Mouse (Mus musculus): Measurements from ENCODE around the gene Olfr452.

Olfr452 gene

DNA sequence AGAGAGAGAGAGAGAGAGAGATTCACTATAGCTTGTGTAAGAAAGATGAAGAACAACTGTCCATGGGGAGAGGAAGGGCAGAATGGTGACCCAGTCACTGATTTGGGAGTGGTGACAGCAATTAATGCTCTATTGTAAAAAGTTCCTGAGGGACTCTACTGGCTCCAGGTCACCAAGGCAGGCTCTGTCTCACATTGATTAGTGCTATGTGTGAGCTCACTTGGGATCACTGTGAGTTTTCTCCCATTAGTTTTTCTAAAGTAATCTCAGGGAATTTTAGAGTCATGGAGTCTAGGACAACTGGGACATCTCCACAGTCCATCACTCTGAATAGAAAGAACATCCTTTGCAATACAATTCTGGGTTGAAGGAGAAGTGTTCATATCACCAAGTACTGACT, at the start of gene Olfr452:
TSS of gene Olfr452 (plus strand) at position 301 of the 400 bp plus-strand sequence.
- DNase-seq, result no peak

DNA sequence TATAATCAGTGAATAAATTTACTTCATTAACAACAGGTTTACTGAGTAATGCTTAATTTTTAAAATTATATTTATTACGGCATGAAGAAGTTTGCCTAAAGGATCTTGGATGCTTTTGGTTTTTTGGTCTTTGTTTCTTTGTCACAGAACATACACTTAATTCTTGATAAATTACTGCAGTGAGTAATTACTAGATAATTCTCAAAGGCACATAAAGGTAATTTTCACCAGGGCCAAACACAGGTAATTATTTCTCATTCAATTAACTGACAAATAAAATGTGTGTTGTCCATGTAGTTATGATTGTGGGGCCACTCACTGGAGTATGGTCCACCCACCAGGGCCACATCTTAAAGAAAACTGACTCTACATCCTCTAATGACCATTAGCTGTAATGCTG, 45.8 kb upstream of the Olfr452 start, which contains the start of gene Olfr453:
TSS of gene Olfr453 (plus strand) at position 301 of the 400 bp plus-strand sequence.
- no peak for DNase-seq

DNA sequence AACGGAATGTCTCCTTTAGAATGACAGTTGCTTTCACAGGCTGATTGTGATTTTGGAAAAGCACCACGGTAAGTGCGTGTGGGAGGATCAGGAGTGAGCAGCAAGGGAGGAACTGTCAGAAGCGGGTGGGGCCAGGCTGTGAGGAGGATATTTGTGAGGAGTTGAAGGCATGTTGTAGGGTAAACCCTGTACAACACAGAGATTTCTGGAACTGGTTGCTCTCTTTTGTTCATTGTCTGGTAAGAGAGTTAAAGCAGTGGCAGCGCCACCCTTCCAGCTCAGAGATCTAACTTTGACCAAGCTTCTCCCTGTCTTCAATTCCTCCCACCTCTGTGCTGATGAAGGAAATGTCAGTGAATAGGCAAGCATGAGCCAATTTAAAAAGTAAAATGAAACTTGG, 42.6 kb upstream of the Olfr452 start:
- no peak for DNase-seq

DNA sequence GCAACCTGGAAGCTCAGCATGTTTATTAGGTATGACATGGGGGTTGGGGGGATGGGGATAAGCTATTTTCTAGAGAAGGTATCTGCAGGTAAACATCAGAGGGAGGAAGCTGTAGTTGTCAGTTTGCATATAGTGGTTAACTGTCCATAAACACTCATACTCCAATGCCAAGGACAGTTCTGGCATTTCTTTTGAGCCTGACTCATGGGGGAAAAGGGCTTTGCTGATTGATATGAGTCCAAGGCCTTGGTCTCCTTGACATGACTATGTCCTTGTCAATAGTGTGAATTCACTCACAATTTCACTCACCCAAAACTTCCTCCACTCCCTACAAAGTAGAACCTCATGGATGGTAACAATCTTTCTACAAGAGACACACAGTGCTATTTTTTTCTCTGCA, 37.0 kb upstream of the Olfr452 start:
- no peak for DNase-seq

DNA sequence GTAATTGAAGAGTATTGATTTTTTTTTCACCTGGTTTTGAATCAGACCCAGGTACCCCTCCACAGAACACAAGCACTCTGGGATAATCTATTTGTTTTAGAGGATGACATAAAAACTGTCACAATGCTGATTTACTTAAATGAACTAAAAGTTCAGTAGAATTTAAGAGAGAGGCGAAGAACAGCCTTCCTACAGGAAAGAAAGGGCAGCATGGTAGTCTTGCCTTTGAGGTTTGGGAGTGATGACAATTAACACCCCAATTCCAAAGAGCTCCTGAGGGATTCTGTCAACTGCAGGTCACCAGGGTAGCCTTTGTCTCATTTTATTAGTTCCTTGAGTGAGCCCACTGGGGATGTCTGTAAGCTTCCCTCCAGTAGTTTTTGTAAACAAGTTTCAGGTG, 28.8 kb upstream of the Olfr452 start, which contains the start of gene Olfr38:
TSS of gene Olfr38 (plus strand) at position 301 of the 400 bp plus-strand sequence.
- DNase-seq, result no peak

DNA sequence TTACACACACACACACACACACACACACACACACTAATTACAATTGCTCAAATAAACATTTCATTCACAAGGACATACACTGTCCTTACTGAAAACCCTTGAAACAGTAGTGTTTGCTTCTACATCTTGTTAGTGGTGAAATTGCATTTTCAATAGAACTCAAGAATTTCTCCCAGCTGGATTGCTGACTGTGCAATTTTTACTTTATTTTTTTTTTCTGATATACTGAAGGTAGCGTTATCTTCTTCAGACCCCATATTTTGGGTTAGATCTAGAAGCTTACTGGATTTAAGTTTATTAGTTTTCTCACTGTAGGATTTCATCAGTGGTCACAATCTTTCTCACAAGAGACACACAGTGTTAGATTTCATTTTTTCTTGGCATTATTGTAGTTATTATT, 7.8 kb upstream of the Olfr452 start:
- no peak for DNase-seq

DNA sequence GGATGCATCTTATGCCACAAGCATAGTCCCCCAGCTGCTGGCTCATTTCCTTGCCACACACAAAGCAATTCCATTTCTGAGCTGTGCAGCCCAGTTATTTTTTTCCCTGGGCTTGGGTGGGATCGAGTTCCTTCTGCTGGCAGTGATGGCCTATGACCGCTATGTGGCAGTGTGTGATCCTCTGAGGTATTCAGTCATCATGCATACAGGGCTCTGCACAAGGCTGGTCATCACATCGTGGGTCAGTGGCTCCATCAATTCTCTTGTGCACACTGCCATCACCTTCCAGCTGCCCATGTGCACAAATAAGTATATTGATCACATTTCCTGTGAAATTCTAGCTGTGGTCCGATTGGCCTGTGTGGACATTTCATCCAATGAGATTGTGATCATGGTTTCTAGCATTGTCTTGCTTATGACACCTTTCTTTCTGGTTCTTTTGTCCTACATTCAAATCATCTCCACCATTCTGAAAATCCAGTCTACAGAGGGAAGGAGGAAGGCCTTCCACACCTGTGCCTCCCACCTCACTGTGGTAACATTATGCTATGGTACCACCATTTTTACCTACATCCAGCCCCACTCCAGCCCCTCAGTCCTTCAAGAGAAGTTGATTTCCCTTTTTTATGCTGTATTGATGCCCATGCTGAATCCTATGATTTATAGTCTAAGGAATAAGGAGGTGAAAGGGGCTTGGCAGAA, 5.5 kb downstream of the Olfr452 start:
- DNase-seq, result no peak

DNA sequence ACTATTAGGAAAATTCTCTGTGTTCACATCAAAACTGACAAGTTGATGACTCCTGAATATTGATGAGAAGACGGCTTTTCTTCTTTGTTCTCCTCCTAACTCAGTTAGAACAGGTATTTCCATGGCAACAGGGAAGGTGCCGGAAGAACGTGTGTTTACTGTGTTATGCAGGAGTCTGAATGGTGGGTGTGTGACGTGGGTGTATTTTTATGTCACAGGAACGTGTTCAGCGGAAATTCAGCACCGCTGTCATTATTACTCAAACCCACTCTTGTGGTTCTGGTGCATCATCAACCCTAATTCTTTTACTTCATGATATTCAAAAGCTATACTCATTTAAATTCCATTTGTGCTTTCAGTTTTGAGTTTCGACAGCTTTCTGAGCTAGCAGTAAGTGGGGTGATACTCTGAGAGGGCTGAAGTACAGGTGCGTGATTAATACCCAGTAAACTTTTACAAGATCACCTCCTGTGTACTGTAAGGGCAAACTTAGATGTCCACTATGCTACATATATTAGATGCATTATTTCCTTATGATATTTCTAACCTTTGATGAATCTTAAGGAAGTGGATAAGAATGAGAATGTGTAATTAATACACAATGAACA, 6.2 kb downstream of the Olfr452 start:
- DNase-seq, result no peak

DNA sequence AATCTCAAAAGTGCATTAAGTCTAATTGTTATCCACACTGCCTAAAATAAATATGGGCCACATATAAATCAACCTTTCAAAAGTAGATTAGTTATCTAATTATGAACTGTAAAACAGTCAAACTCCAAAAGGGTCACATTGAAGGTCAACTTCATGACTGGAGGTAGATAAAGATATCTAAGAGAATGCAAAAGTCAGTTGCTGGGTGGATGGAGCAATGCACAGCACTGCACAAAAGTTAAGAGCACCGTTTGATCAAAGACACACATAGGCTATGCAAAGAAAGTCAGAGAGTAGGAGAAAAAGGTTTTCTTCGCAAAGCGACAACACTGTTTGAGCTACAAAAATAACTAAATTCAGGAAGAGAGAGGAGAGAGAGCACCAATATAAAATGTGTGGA, 10.1 kb downstream of the Olfr452 start:
- no peak for DNase-seq

DNA sequence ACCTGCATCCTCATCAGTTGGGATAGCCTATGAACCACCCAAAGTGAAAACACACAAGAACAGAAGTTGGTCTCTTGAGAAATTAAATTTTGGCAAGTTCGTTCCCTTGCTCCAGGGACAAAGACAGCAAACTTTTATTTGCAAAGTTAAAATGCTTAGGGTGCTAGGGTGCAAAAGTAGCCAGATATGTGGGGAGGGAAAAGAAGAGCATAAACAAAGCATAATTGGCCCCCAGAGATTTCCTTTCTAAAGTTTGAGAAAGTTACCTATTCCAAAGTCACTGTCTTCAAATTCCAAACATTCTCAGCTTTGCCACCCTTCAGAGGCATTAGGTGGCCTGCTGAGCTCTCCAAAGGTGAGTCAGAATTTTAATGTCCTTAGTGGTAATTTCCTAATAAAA, 26.7 kb downstream of the Olfr452 start, which contains the start of gene Olfr450:
TSS of gene Olfr450 (plus strand) at position 301 of the 400 bp plus-strand sequence.
- no peak for DNase-seq

DNA sequence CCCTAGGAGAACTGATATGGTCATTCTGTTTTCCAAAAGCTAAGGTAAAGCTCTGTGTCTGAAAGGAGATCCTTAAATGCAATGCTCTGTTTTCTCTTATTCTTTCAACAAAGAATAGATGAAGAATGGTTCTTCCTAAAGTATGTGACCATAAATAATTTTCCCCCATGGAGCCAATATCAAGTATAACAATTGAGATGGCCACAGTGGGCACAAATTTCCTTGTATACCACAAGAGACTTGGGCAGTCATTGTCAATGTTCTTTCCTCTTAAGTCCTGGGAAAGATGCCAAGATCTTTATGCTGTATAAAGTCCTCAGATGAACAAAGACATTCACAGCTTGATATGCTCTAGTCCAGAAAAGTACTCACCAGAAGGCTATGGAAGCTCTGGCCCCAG, 49.2 kb downstream of the Olfr452 start, which contains the start of gene Olfr449:
TSS of gene Olfr449 (plus strand) at position 301 of the 400 bp plus-strand sequence.
- no peak for DNase-seq

All from right cerebral cortex, postnatal 25 days (tissue).